Mouse (Mus musculus) gastrocnemius, postnatal 36 days (tissue): Measurements from ENCODE around the gene Tifab. TPM values are rescaled to one million over a fixed set of nuclear protein-coding genes. Genes with fewer than 3 reads are reported as not detected.
A peak's percentile ranks its signal among the peaks of the same experiment; 100 is the strongest.

ENCODE experiments used
- DNase-seq, 2 experiments: peaks; one replicate each; pipeline ENCODE4 v3.0.0; 2022
- intact Hi-C: fragments of 180-260 bp; cut with DNase I; formaldehyde crosslinking; loops from one replicate; pipeline ENCODE4 v1.15.1; 2025
- total RNA-seq, 2 experiments: library from RNA; stranded (reverse); gene quantifications; 2 replicates each; pipeline ENCODE4 v1.2.3; 2021

Tifab gene
- total RNA-seq, 2 experiments from 2014 or later, result 0.18 to 0.35 TPM

DNA sequence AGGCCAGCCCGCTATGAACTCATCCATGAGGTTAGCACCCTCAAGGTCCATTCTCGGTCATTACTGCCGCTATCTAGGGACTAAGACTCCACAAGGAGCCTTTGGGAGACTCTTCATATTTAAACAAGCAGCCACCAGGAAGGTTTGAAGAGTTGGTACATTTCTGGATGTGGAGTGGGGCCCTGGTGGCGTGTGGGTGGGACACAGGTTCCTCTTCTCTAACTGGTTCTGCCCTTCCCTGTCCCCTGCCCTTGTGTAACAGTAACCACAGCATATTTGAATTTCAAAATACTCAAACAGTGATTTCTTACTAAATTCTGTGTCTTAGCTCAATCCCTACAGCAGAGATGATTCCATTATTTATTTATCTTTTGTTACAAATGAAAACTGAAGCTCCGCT, 5.0 kb upstream of the Tifab start:
- no peak for DNase-seq
- intact Hi-C loops, result no loop called here

DNA sequence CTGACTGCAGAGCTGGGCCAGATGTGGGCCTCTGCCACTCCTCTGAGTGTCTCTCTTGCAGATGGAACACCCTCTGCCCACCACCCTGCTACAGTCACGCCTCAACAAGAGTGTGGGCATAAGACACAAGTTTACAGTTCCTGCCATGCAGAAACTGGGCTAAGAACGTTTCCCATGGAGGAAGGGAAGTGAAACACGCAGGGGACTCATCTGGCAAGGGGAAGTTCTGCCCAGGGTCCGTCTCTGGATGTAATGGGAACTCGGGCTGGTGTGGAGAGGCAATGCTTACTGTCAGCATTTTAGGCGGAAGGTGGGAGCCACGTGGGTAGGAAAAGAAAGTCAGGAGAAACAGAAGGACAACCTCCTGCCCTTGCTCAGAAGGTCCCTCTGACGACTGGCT, 2.7 kb upstream of the Tifab start:
- intact Hi-C loops, result no loop called here
- DNase-seq, result no peak

DNA sequence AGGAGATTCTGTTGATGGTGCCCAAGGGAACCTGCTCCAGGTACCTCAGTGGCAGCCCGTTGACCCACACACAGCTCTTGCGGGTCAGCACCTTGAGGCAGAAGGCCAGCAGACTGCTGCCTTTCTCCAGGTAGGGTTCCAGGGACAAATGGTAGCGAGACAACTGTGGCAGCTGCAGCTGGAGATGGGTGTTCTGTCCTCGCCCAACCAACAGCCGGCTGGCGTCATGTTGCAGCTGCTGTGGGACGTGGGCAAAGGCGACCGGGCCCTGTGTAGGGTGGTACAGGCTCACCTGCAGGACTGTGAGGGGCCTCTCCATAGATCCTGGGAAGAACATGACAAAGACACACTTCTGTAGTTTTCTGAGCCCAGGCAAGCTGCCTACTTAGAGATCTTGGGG, 2.4 kb downstream of the Tifab start:
- no peak for DNase-seq
- intact Hi-C loops, result no loop called here

DNA sequence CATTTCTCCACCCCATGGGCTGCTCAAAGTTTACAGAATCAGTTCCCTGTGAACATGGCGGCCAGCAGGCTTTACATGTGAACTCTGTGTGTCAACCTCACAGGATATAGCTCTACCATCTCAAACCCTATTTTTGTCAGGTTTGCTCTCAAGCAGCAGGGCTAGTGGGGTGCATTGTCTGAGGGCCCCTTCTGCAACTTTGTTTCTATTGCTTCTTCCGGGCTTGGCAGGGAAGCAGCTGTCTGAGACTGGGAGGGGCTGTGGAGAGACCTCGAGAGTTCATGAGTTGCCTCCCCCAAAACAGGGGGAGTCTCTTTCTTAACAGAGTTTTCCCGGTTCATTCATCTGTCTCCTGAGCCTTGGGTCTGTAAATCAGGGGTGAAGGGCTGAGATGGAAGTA, 2.8 kb downstream of the Tifab start:
- no peak for DNase-seq
- intact Hi-C loops, result no loop called here

DNA sequence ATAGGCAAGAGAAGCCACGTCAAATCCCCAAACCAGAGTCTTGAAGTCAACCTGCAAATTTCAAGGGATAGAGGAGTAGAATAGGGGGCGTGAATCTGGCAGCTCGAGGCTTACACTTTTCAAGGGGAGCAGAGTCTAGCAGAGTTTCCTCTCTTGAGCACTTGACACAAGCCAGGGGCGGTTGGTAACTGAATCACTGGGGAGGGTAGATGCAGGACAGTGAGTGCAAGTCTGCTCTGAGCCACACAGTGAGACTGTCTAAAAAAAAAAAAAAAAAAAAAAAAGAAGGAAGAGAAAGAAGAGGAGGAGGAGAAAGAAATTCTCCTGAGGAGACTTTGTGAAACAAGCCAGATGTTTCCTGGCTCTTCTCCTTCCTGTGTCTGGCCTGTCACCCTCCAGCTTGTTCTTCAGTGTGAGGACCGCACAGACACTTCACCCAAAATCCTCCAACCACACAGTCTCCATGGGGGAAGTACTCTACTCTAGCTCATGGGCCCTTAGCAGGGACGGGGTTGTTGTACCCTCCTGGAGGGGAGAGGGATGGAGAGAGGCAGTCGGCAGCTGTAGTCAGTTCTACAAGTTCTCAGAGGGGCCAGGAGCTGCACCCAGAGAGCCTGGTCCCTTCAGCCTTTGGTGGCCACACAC, 5.7 kb downstream of the Tifab start:
- no peak for DNase-seq
- intact Hi-C loops, result no loop called here

DNA sequence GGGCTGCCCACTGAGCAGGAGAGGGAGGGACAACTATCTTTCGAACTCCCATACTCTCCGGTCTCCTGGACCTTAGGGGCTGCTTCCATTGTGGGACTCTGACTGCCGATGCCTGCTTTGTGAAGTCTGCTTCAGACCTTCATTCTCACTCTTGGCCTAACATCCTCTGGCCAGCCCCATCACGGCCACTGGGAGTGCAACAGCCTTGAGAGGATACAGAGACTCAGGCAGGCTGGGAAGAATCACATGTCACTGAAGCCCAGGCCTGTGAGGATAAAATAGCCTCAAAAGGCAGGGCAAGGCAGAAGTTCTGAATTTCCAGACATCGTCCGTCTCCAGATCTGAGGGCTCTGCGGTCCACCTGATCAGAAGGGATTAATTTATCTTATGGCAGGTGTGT, 6.6 kb downstream of the Tifab start:
- intact Hi-C loops, result no loop called here

DNA sequence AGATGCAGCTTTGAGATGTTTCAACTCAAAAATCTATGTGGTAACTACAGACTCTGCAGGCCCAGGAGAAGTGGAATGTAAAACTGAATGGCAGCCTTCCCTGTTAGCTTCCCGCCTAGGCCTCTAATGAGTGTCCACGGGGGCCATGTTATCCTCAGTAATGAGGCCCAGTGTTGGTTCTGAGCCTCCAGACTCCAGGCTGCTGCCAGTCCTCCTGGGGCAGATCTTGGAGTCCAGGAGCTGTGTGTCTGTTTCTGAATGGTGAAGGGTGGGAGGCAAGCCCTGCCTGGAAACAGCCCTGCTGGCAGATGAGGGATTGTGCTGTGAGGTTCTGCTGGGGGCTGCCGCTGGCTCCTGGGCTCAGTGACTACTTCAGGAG, 10.3 kb downstream of the Tifab start:
- intact Hi-C loops, result loop anchor here (1.0 kb wide), 1 partner anchor 23 kb away; no protein-coding TSS in a partner anchor
- DNase-seq, result no peak

More for the DNA sequence above, 6.6 kb downstream of the Tifab start:
- no peak for DNase-seq

DNA sequence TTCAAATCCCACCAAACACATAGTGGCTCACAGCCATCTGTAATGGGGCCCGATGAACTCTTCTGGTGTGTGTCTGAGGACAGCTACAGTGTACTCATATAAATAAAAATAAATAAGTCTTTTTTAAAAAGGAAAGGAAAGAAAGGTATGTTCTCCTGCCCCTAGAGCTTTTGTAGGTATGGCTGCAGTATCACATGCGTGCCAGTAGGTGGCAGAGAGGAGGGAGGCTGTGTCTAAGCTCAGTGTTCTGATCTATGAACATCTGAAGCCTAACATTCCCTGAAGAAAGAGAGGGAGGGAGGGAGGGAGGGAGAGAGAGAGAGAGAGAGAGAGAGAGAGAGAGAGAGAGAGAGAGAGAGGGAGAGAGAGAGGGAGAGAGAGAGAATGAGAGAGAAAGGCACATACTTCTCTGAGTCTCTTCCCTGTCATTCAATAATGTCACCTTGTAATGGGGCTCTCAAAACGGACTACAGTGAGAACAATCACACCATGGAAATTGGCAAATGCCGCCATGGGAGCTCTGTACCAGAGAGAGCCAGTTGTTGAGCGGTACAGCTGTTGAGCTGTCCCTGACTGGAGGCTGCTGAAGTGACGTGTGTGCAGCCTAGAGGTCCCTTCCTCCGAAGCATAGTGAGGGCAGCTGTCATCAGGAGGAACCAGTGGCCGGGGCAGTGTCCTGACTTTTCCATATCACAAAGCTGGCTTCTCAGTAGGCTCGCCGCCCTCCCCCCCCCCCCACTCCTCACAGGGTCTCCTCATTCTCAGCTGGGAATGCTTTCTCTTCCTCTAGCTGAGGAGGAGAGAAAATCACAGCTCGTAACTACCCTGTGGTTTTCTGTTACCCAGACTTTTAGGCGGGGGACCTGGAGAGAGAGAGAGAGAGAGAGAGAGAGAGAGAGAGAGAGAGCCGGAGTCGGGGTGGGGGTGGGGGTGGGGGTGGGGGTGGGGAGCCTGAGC, 11.0 kb downstream of the Tifab start:
- intact Hi-C loops, result loop anchor here (1.0 kb wide), 1 partner anchor 22 kb away; no protein-coding TSS in a partner anchor
- no peak for DNase-seq

DNA sequence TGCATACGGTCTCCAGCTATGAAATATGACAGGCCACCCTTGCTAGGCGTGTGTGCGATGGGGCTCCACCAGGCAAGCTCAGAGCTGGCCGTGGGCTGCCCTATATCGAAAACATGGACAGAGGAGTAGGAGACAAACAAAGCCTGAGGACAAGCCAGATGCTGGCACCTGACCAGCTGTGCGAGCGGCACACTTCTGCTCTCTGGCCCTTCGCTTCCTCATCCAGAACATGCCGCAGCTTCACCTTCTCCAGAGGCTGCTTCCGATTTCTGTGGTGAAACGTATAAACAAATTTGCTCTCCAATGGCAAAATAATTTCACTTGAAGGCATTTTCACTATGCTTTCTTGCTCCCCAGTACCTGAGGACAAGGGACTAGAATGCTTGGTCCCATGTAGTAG, 13.1 kb downstream of the Tifab start:
- DNase-seq, result no peak

DNA sequence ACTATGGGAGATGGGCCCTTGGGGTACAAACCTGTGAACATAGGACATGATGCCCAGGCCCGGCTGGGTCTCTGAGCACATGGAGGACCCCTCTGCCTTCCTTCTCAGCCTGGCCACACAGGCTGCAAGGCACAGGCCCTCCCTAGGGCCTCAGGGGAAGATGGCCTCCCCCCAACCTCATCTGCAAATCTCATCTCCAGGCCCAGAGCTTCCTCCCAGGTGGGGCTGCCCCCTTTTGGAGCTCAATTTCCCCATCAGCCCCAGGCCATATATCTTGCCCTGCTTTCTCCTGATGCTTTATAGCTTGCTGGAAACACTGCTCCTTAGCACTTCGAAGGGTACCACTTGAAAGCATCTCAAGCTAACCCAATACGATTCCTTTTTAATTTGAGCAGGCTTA, 14.3 kb downstream of the Tifab start:
- no peak for DNase-seq
- intact Hi-C loops, result no loop called here

More for the DNA sequence above, 13.1 kb downstream of the Tifab start:
- intact Hi-C loops, result no loop called here

DNA sequence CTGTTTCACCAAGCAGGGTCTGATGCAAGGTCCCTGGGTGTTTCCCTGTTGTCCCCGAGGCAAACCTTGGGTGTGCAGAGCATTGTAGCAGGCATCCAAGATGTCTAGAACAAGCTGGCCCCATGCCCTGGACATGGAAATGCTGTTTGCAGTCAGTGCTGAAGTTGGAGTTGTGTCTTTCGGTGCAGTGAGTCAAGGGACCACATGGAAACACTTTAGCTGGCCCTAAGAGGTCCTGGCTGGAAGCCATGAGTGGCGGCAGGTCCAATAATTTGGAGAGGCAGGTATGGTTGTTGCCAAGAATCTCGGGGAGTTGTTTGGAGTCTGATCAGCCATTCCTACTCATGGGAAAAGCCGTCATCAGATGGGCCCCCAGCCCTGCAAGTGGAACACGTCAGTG, 14.9 kb downstream of the Tifab start:
- peak; percentile 68 to 70 for DNase-seq
- intact Hi-C loops, result no loop called here

DNA sequence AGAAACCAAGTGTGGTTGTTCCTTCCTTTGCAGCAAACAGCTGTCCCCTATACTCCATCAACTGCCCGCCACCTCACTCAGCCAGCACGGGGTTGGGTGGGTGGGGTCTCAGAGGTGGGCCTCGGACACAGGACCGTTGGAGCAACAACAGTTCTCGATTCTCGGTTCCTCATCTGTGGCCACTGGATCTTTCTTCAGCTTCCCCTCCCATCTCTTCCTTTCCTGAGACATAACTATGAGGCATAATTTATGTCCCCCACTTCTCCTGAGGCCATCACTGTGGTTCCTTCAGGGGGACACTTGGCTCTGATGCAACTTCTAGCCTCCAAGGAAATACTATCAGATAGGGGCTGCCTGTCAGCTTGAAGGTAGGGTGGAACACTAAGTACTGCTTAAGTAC, 15.8 kb downstream of the Tifab start:
- no peak for DNase-seq
- intact Hi-C loops, result no loop called here

DNA sequence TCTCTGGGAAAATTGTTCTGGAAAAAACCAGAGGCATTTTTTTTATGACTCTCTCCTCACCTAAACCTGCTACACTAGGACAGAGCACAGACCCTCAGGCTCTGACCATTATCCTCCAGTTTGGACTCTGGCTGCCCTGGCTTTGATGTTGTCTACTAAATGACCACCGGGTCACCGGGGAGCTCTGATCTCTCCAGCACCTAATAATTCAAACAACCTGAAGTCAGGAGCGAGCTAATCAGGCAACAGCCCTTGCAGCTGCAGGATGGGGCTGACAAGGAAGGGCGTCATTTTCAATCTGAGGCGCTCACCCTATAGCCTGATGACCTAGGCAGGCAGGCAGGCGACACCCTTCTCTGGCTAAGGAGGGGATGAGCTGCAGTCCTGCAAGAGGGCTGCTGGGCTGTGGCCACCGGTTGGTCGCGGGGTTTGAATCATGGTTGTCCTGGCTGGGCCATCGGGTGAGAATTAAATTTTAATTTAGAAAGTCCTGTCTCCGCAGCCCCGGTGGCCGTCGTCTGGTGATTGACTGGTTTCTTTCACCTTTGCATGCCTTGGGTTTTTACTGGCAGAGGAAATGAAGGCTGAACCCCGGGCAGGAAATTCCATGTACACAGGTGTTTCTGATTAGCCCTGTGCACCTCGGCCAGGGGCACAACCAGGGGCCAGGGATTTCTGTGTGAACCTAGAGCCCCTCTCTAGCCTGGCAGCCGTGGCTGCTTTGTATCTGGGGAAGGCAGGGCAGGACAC, 18.9 kb downstream of the Tifab start:
- DNase-seq, result no peak
- intact Hi-C loops, result no loop called here

DNA sequence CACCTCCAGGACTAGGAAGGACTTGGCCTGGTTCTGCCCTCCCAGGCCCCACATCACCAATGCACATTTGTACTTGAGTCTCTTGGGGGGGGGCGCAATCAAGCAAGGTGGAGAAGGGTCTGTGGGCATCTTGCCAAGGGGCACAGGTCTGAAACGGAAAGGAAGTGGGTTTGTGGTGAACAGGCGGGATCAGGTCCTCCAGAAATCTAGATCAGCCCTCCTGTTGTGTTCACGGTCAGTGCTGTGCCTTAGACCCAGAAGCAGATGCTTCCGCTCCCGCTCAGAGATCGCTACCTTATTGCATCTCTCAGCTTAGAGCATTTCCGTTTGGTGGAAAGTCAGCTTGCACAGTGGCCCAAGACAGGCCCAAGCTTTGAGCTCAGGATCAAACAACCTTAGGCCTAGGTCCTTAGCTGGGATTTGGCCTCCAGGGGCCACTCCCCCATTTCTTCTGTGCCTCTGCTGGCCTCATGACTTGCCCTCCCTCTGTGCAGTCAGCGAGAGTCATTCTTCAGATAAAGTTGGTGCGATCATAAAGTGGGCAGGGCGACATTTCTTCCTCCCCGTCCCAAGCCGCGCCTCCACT, 19.6 kb downstream of the Tifab start:
- DNase-seq, result no peak
- intact Hi-C loops, result no loop called here

DNA sequence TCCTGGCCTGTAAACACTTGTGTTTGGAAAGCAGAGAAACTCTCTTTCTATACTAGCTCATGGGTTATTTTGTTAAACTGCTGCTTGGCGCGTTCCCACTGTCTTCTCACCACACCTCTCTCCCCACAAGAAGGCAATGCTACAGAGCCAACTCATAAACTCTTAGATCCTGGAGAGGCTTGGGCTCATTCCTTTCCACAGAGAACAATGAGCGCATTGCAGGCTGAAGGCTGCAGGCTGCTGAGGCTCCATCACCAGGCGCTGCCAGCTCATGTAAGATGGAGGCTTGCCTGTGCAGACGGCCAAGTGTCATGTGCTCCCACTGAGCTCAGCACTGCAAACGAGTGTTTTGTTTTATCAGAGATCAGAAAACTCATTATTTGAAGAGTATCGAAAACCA, 23.0 kb downstream of the Tifab start:
- intact Hi-C loops, result no loop called here
- DNase-seq, result no peak

DNA sequence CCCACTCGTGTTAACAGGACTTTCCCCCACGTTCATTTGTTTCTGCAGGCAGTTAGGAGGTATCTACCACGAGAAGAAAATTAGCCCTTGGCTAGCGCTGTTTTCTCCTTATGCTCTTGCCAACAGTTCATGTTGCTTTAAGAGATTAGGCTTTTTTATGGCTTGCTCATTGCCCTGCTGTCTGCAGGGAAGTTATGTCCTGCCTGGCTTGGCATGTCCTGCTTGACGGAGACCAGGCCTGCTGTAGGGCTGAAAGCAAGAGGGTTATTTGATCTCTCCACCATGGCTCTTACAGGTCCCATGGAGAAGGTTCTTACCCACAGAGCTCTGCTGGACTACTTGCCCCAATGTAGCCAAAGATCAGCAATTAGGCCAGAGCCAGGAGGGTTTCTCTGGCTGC, 23.6 kb downstream of the Tifab start:
- intact Hi-C loops, result no loop called here
- no peak for DNase-seq

DNA sequence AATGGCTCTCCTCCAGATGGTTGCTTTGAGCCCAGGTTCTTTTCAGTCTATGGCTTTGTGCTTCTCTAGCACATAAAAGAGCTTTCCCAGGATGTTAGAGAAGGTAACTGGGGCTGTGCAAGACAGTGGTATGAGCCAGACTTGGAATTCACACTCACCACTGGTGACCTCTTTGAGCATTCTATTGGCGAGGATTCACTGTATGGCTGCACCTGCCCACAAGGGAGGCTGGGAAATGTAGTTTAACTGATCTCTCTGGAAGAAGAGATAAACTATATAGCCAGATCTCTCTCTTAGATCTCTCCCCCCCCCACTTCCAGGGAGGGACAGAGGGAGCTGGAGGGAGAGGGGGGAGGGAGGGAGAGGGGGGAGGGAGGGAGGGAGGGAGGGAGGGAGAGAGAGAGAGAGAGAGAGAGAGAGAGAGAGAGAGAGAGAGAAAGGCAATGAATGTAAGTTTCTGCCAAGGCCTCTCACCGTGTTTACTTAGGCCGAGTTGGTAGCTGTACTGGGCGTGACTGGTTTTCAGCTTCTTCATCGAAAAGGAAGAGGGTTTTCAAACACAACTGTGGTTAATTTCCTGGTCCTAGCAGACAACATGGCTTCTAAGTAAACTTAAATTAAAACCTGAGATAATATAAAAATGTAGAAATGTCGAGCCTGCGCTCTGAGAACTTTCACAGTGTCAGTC, 25.8 kb downstream of the Tifab start:
- no peak for DNase-seq
- intact Hi-C loops, result no loop called here

DNA sequence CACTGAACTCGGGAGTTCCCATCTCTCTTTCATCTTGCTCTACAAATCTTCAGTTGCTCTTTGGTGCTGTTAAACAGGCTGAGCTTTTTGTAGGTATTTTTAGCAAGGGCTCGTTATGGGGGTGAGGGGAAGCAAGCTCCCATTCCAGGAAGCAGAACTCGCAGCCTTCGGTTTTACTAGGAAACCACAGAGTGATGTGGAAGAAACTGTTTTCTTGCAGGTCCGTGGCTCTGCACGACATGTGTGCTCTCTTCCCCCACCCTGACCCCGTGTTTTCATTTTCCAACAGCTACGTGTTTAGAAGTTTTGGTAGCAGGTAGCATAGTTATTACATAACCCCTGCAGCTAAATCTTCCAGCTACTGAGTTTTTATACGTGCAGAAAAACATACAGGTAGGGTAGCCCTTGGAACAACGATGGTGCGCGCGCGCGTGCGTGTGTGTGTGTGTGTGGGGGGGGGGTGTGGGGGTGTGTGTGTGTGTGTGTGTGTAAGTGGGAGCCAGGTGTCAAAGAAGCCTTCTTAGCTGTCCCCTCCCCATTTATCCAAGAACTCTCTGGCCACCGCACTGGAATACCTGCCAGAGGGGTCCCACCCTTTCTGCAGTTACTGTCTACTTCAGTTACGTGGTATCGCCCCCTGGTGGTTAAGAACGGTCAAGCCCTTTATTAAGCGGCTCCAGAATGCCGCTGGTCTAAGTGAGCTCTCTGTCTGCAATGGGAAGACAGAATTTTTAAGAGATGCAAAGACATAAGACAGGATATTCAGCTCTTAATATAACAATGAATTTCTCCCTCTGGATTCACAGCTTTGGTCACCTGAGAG, 27.1 kb downstream of the Tifab start:
- peak in 1 of 2 experiments; percentile 34 for DNase-seq
- intact Hi-C loops, result loop anchor here (2.0 kb wide), 1 partner anchor 41 kb away; no protein-coding TSS in a partner anchor

DNA sequence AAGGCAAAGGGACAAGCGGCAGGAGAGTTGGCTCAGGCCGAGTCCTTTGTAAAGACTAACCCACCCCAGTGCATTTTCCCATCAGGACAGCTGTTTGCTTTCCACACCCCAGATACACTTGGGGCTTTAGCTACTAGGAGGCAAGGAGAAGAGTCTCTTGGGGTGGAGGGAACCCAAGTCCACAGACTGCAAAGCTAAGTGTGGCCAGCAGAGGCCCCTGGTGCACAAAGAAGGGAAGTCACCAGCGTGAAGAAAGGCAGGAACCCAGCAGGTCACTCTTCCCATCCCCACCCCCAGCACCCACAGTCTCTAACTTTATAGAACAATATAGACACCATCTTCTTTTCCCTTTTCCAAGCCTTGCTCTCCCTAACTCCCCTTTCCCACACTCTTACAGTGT, 33.2 kb downstream of the Tifab start:
- DNase-seq, result no peak
- intact Hi-C loops, result loop anchor here (1.0 to 2.0 kb wide), 2 partner anchors 23 to 45 kb away; no protein-coding TSS in a partner anchor
